Mouse (Mus musculus): ENCODE measurements at regions not wholly inside any gene's neighbourhood (a gene's known extent, or its start where the extent isn't known, plus 50 kb on each side); places are given as distances from the start of the nearest gene placed in this dataset.

GRCm38 (mm10) chr2:159760806-159761205 is 573.2 kb downstream of the Gm826 start:
- no peaks in the 10 kb centered on the region for H3K36me3 ChIP-seq (ENCODE audit: insufficient read depth, low read length)
- ATAC-seq: peak; percentile 74
- no peaks in the 10 kb centered on the region for H3K4me1 ChIP-seq (ENCODE audit: insufficient read depth, low read length)
- no peak overlapping the region for H3K9ac ChIP-seq (replicated peaks; ENCODE audit: low read length)
- H3K27ac ChIP-seq: no peak overlapping the region
- H3K27me3 ChIP-seq (ENCODE audit: insufficient read depth, low read length): no peaks in the 10 kb centered on the region
- no peak overlapping the region for H3K4me3 ChIP-seq (ENCODE audit: low read length)
- no peaks in the 10 kb centered on the region for H3K9me3 ChIP-seq (ENCODE audit: low read length)
- DNase-seq (ENCODE audit: low spot score): peak; percentile 58
- TF ChIP-seq CTCF (IDR thresholded peaks at IDR 0.05; ENCODE audit: low read depth): no peak
- WGBS: 67% methylated on average over 6 of the region's 6 CpGs
- no peak overlapping the region for H3K4me2 ChIP-seq (ENCODE audit: low read depth, low read length)

- Histone ChIP-seq H3K9me3 (ENCODE audit: low read length) (no peaks in the 10 kb centered on the region), H3K4me2 (ENCODE audit: low read depth, low read length) (no peak overlapping the region), H3K9ac (replicated peaks; ENCODE audit: low read length) (no peak overlapping the region), H3K36me3 (ENCODE audit: insufficient read depth, low read length) (no peaks in the 10 kb centered on the region), H3K4me3 (ENCODE audit: low read length) (no peak overlapping the region), H3K4me1 (ENCODE audit: insufficient read depth, low read length) (no peaks in the 10 kb centered on the region), H3K27me3 (ENCODE audit: insufficient read depth, low read length) (no peaks in the 10 kb centered on the region), H3K27ac (no peak overlapping the region)
- no peak for TF ChIP-seq CTCF (IDR thresholded peaks at IDR 0.05; ENCODE audit: low read depth)
- ATAC-seq (no peak), DNase-seq (ENCODE audit: low spot score) (no peak)
- 90% methylated on average over 6 of the region's 6 CpGs for WGBS
Observed at GRCm38 (mm10) chr2:159763115-159763514, 570.8 kb downstream of the Gm826 start.

Small RNAs in the stretch of these regions (microRNA-seq; reads per million reads assigned to microRNA genes)
- 0 reads per million in 2 experiments for gene Gm44319
